Comparison of ENCODE assay signal across 9 mouse cellular contexts in the genomic region with DNA sequence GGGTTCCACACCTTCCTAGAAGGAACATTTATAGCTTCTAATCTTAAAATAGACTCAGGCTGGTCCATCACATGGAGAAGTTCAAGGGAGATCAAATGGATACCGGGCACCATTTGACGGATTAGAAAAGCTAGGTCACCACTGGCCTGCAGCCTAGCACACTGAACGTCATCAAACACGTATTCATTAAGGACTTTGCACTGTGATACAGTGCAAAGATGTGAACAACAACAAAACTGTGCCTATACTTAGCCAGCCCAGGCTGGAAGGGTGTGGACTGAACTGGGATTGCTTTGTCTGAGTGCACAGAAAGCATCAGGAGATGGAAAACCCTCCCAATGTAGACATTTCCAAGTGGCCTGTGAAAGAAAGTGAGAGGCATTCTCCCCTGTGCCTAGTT. TPM values are rescaled to one million over a fixed set of nuclear protein-coding genes. Genes with fewer than 3 reads are reported as not detected.
DNase-seq lines count a peak whose midpoint lies in the region; ATAC-seq and TF ChIP-seq lines count a peak whose summit lies in the region.
"Had no signal": no experiment of that assay in that cellular context is flagged by ENCODE, and none has a peak within 500 bp of the region (broad histone marks: within the 10 kb centered on the region; RNA-seq: fewer than 3 reads in every experiment).

No protein-coding gene starts in this region.

- H3K27me3 ChIP-seq in kidney, postnatal 0 days (ENCODE audit: insufficient read depth, low read length) = no peaks in the 10 kb centered on the region
- no peaks in the 10 kb centered on the region for H3K27me3 ChIP-seq in embryonic facial prominence, embryonic 14.5 days (replicated peaks; ENCODE audit: control insufficient read depth, insufficient read depth, low read length)
- H3K27me3 ChIP-seq in hindbrain, postnatal 0 days (ENCODE audit: insufficient read depth, low read length) = no peaks in the 10 kb centered on the region
- no peaks in the 10 kb centered on the region for H3K27me3 ChIP-seq in neural tube, embryonic 13.5 days

- DNase-seq in kidney, postnatal 0 days (ENCODE audit: low spot score) = no peak
- no peak for DNase-seq in kidney, adult 18-20 months
- DNase-seq in embryonic facial prominence, embryonic 14.5 days (ENCODE audit: low spot score) = no peak
- no peak for DNase-seq in hindbrain, postnatal 0 days (ENCODE audit: low spot score)
- DNase-seq in c-Kit-positive CD71-positive TER-119-positive erythroid progenitor cells, embryonic 14.5 days (ENCODE audit: low spot score) = no peak
- no peak for DNase-seq in ovary, postnatal 10 days (ENCODE audit: low spot score)
- DNase-seq in adrenal gland, postnatal 10 days = no peak

- no peak for TF ChIP-seq CTCF in kidney, postnatal 0 days (IDR thresholded peaks at IDR 0.05; ENCODE audit: low read depth)
- no peak for TF ChIP-seq CTCF in hindbrain, postnatal 0 days (IDR thresholded peaks at IDR 0.05; ENCODE audit: low read depth)

- peaks cover 3% of the 10 kb centered on the region; the same call in 1 of the 2 replicates for H3K4me1 ChIP-seq in kidney, postnatal 0 days (replicated peaks; ENCODE audit: insufficient read depth, low read length)
- H3K4me1 ChIP-seq in embryonic facial prominence, embryonic 14.5 days (ENCODE audit: control insufficient read depth, insufficient read depth, low read length) = peaks cover 13% of the 10 kb centered on the region; the same call in 1 of the 2 replicates
- peaks cover 8% of the 10 kb centered on the region; the same call in 1 of the 2 replicates for H3K4me1 ChIP-seq in hindbrain, postnatal 0 days (ENCODE audit: insufficient read depth, low read length)
- peaks cover 21% of the 10 kb centered on the region for H3K4me1 ChIP-seq in neural tube, embryonic 13.5 days (replicated peaks)

- peaks cover 3% of the 10 kb centered on the region; the same call in 1 of the 2 replicates for H3K36me3 ChIP-seq in kidney, postnatal 0 days (ENCODE audit: insufficient read depth, low read length)
- 0 out of 2 replicates have a peak, but pooled peaks cover 5% of the 10 kb centered on the region for H3K36me3 ChIP-seq in embryonic facial prominence, embryonic 14.5 days (ENCODE audit: control insufficient read depth, insufficient read depth, low read length)
- H3K36me3 ChIP-seq in hindbrain, postnatal 0 days (ENCODE audit: insufficient read depth, low read length) = no peaks in the 10 kb centered on the region; the same call in 1 of the 2 replicates
- peaks cover 21% of the 10 kb centered on the region for H3K36me3 ChIP-seq in neural tube, embryonic 13.5 days

- peak overlapping the region; percentile 98 for H3K27ac ChIP-seq in kidney, postnatal 0 days
- H3K27ac ChIP-seq in embryonic facial prominence, embryonic 14.5 days (replicated peaks; ENCODE audit: low read depth, low read length) = peak overlapping the region; percentile 96
- peak overlapping the region; percentile 99 for H3K27ac ChIP-seq in hindbrain, postnatal 0 days
- peak overlapping the region; percentile 96 for H3K27ac ChIP-seq in neural tube, embryonic 13.5 days (replicated peaks)

- H3K9ac ChIP-seq in kidney, postnatal 0 days (ENCODE audit: low read depth, low read length) = peak overlapping the region; percentile 69; the same call in 1 of the 2 replicates
- H3K9ac ChIP-seq in embryonic facial prominence, embryonic 14.5 days (ENCODE audit: low read depth, low read length) = peak overlapping the region; percentile 72
- H3K9ac ChIP-seq in hindbrain, postnatal 0 days (replicated peaks; ENCODE audit: low read length) = peak overlapping the region; percentile 74
- peak overlapping the region; percentile 90 for H3K9ac ChIP-seq in neural tube, embryonic 13.5 days

- no peak overlapping the region for H3K4me3 ChIP-seq in kidney, postnatal 0 days (replicated peaks; ENCODE audit: low read depth, low read length)
- peak overlapping the region; percentile 49 for H3K4me3 ChIP-seq in embryonic facial prominence, embryonic 14.5 days (ENCODE audit: low read depth, low read length)
- peak overlapping the region; percentile 51 for H3K4me3 ChIP-seq in hindbrain, postnatal 0 days (ENCODE audit: low read length)
- peak overlapping the region; percentile 55 for H3K4me3 ChIP-seq in neural tube, embryonic 13.5 days

- H3K9me3 ChIP-seq in kidney, postnatal 0 days (replicated peaks; ENCODE audit: low read length) = no peaks in the 10 kb centered on the region
- no peaks in the 10 kb centered on the region for H3K9me3 ChIP-seq in embryonic facial prominence, embryonic 14.5 days (ENCODE audit: control insufficient read depth, low read length)
- H3K9me3 ChIP-seq in hindbrain, postnatal 0 days (ENCODE audit: low read length) = no peaks in the 10 kb centered on the region
- H3K9me3 ChIP-seq in neural tube, embryonic 13.5 days = no peaks in the 10 kb centered on the region

- 77% methylated on average over 4 of the region's 4 CpGs for WGBS in kidney, postnatal 0 days
- WGBS in embryonic facial prominence, embryonic 14.5 days = 85% methylated on average over 4 of the region's 4 CpGs
- 68% methylated on average over 4 of the region's 4 CpGs for WGBS in hindbrain, postnatal 0 days
- WGBS in neural tube, embryonic 13.5 days = 75% methylated on average over 4 of the region's 4 CpGs

- peak overlapping the region; percentile 76 for H3K4me2 ChIP-seq in kidney, postnatal 0 days (ENCODE audit: low read length)
- peak overlapping the region; percentile 79 for H3K4me2 ChIP-seq in embryonic facial prominence, embryonic 14.5 days (ENCODE audit: low read depth, low read length)
- peak overlapping the region; percentile 77 for H3K4me2 ChIP-seq in hindbrain, postnatal 0 days (ENCODE audit: low read depth, low read length)
- peak overlapping the region; percentile 73 for H3K4me2 ChIP-seq in neural tube, embryonic 13.5 days

- 0 out of 2 replicates have a peak, but pooled peaks have one; percentile 27 for ATAC-seq in kidney, postnatal 0 days (replicated peaks; ENCODE audit: low FRiP score, low read depth)
- no peak for ATAC-seq in embryonic facial prominence, embryonic 14.5 days (ENCODE audit: low read depth)
- peak; percentile 22; the same call in 1 of the 2 replicates for ATAC-seq in hindbrain, postnatal 0 days
- ATAC-seq in neural tube, embryonic 13.5 days (ENCODE audit: low read depth) = 0 out of 2 replicates have a peak, but pooled peaks have one; percentile 22

RNA-seq across cellular contexts. Expression of a gene that starts 0.8 kb away (rescaled TPM):
- 11.5 and 11.9 TPM in 2 replicates for polyA plus RNA-seq in kidney, postnatal 0 days (2015; fragmentation: Nextera tagmentation; extraction: Ambion mirVana)
- polyA plus RNA-seq in embryonic facial prominence, embryonic 14.5 days (2014; fragmentation: Nextera tagmentation; extraction: Ambion mirVana) = 6.7 and 6.8 TPM in 2 replicates
- total RNA-seq in hindbrain, postnatal 0 days (2014; rRNA removed) = 32.0 and 50.1 TPM in 2 replicates
- 14.2 and 15.7 TPM in 2 replicates for polyA plus RNA-seq in hindbrain, postnatal 0 days (2015; fragmentation: Nextera tagmentation; extraction: Ambion mirVana)
- polyA plus RNA-seq in neural tube, embryonic 13.5 days (2015; fragmentation: Nextera tagmentation; extraction: Ambion mirVana) = 20.7 and 24.0 TPM in 2 replicates
- 10 to 100 TPM; 25.1 to 27.3 TPM for total RNA-seq in adrenal gland, postnatal 10 days (2021)

RNA-seq across cellular contexts. Expression of a gene that starts 16.4 kb away (rescaled TPM):
- polyA plus RNA-seq in kidney, postnatal 0 days (2015; fragmentation: Nextera tagmentation; extraction: Ambion mirVana) = 31.1 and 34.6 TPM in 2 replicates
- polyA plus RNA-seq in embryonic facial prominence, embryonic 14.5 days (2014; fragmentation: Nextera tagmentation; extraction: Ambion mirVana) = 22.8 TPM in 2 replicates
- total RNA-seq in hindbrain, postnatal 0 days (2014; rRNA removed) = 407 and 443 TPM in 2 replicates
- polyA plus RNA-seq in hindbrain, postnatal 0 days (2015; fragmentation: Nextera tagmentation; extraction: Ambion mirVana) = 446 and 455 TPM in 2 replicates
- polyA plus RNA-seq in neural tube, embryonic 13.5 days (2015; fragmentation: Nextera tagmentation; extraction: Ambion mirVana) = 177 and 203 TPM in 2 replicates
- 10 to 100 TPM; 35.9 to 42.8 TPM for total RNA-seq in adrenal gland, postnatal 10 days (2021)
- polyA plus RNA-seq: macrophage had no signal

RNA-seq across cellular contexts. Expression of a gene that starts 18.8 kb away (rescaled TPM):
- 66.8 and 80.3 TPM in 2 replicates for polyA plus RNA-seq in kidney, postnatal 0 days (2015; fragmentation: Nextera tagmentation; extraction: Ambion mirVana)
- polyA plus RNA-seq in embryonic facial prominence, embryonic 14.5 days (2014; fragmentation: Nextera tagmentation; extraction: Ambion mirVana) = 21.9 and 29.1 TPM in 2 replicates
- 2.7 and 4.3 TPM in 2 replicates for total RNA-seq in hindbrain, postnatal 0 days (2014; rRNA removed)
- polyA plus RNA-seq in hindbrain, postnatal 0 days (2015; fragmentation: Nextera tagmentation; extraction: Ambion mirVana) = 10.0 and 10.4 TPM in 2 replicates
- 9.2 and 10.9 TPM in 2 replicates for polyA plus RNA-seq in neural tube, embryonic 13.5 days (2015; fragmentation: Nextera tagmentation; extraction: Ambion mirVana)
- 100 to 1,000 TPM; 198 to 328 TPM for total RNA-seq in adrenal gland, postnatal 10 days (2021)
- polyA plus RNA-seq: macrophage had no signal

RNA-seq across cellular contexts. Expression of a gene that starts 35.6 kb away (rescaled TPM):
- 0.38 TPM in 1 of 2 replicates, not detected in the other for polyA plus RNA-seq in kidney, postnatal 0 days (2015; fragmentation: Nextera tagmentation; extraction: Ambion mirVana)
- not detected in 2 replicates for polyA plus RNA-seq in embryonic facial prominence, embryonic 14.5 days (2014; fragmentation: Nextera tagmentation; extraction: Ambion mirVana)
- total RNA-seq in hindbrain, postnatal 0 days (2014; rRNA removed) = not detected in 2 replicates
- not detected in 2 replicates for polyA plus RNA-seq in hindbrain, postnatal 0 days (2015; fragmentation: Nextera tagmentation; extraction: Ambion mirVana)
- polyA plus RNA-seq in neural tube, embryonic 13.5 days (2015; fragmentation: Nextera tagmentation; extraction: Ambion mirVana) = not detected in 2 replicates
- total RNA-seq in adrenal gland, postnatal 10 days (2021) = not detected
- polyA plus RNA-seq: macrophage had no signal

RNA-seq across cellular contexts. Expression of a gene that starts 39.9 kb away (rescaled TPM):
- 37.4 and 43.5 TPM in 2 replicates for polyA plus RNA-seq in kidney, postnatal 0 days (2015; fragmentation: Nextera tagmentation; extraction: Ambion mirVana)
- polyA plus RNA-seq in embryonic facial prominence, embryonic 14.5 days (2014; fragmentation: Nextera tagmentation; extraction: Ambion mirVana) = 23.1 and 23.4 TPM in 2 replicates
- 83.1 and 86.9 TPM in 2 replicates for total RNA-seq in hindbrain, postnatal 0 days (2014; rRNA removed)
- 40.6 and 41.2 TPM in 2 replicates for polyA plus RNA-seq in hindbrain, postnatal 0 days (2015; fragmentation: Nextera tagmentation; extraction: Ambion mirVana)
- 38.0 and 40.3 TPM in 2 replicates for polyA plus RNA-seq in neural tube, embryonic 13.5 days (2015; fragmentation: Nextera tagmentation; extraction: Ambion mirVana)
- total RNA-seq in adrenal gland, postnatal 10 days (2021) = 10 to 100 TPM; 37.6 to 42.0 TPM
